Mouse (Mus musculus) bone marrow macrophage, adult 2 months (primary cell): ENCODE measurements around the gene Ephb6.

Experiments used
- CTCF ChIP-seq: IDR thresholded peaks from 2 replicates; pipeline ENCODE4 v1.5.1; 2012; ENCODE audit warnings: low read depth, mild to moderate bottlenecking, low read length, moderate library complexity
- POLR2A ChIP-seq: IDR thresholded peaks from 2 replicates; pipeline ENCODE4 v1.6.1; 2012; ENCODE audit warnings: mild to moderate bottlenecking, low read depth, low read length, borderline replicate concordance

GRCm38 (mm10) chr6:41640449-41640848, 35.2 kb downstream of the Ephb6 start:
- no peak for TF ChIP-seq CTCF
- no peak for TF ChIP-seq POLR2A
